Mouse (Mus musculus) heart, embryonic 16.5 days (tissue): Measurements from ENCODE around the gene Bank1. TPM values are rescaled to one million over a fixed set of nuclear protein-coding genes. Genes with fewer than 3 reads are reported as not detected.

Source experiments
- ATAC-seq: fragments of 200-750 bp; cut with Nextera tagmentation; replicated peaks from 2 replicates; pipeline ENCODE4 v1.8.0; 2017; ENCODE audit warnings: moderate number of reproducible peaks; ENCODE audit not compliant: insufficient read depth, low FRiP score; ENCODE audit errors: extremely low read depth
- H3K27ac ChIP-seq: fragments of 300-500 bp; sonication (generic); 2 replicates; pipeline ENCODE4 v1.5.1; 2014; ENCODE audit warnings: mild to moderate bottlenecking, low read length, control low read depth, moderate library complexity
- H3K27me3 ChIP-seq: fragments of 300-500 bp; sonication (generic); 2 replicates; pipeline ENCODE4 v1.6.1; 2014; ENCODE audit warnings: low read length, mixed read lengths; ENCODE audit not compliant: control insufficient read depth, insufficient read depth
- H3K36me3 ChIP-seq: fragments of 300-500 bp; sonication (generic); 2 replicates; pipeline ENCODE4 v1.6.1; 2014; ENCODE audit not compliant: control insufficient read depth, insufficient read depth
- H3K4me1 ChIP-seq: fragments of 300-500 bp; sonication (generic); 2 replicates; pipeline ENCODE4 v1.6.1; 2014; ENCODE audit warnings: low read length, mixed read lengths; ENCODE audit not compliant: control insufficient read depth, insufficient read depth
- H3K4me2 ChIP-seq: fragments of 300-500 bp; sonication (generic); 2 replicates; pipeline ENCODE4 v1.6.1; 2014; ENCODE audit warnings: low read depth, mild to moderate bottlenecking, control low read depth, low read length
- H3K4me3 ChIP-seq: fragments of 300-500 bp; sonication (generic); 2 replicates; pipeline ENCODE4 v1.5.1; 2014; ENCODE audit warnings: mild to moderate bottlenecking, control low read depth, low read length
- H3K9ac ChIP-seq: fragments of 300-500 bp; sonication (generic); 2 replicates; pipeline ENCODE4 v1.6.1; 2014; ENCODE audit warnings: low read length, control low read depth
- H3K9me3 ChIP-seq: fragments of 300-500 bp; sonication (generic); replicated peaks from 2 replicates; pipeline ENCODE4 v1.6.1; 2016; ENCODE audit warnings: low read length; ENCODE audit not compliant: control insufficient read depth
- WGBS: fragments of 180-500 bp; shearing (Covaris S2); extraction: QIAGEN DNeasy Blood & Tissue Kit; methylation state at CpG from one replicate; pipeline ENCODE4 v1.1.7; 2014; 5-methylcytosine and 5-hydroxymethylcytosine counted together
- polyA plus RNA-seq: library from polyadenylated mRNA; unstranded; fragments of >200 nt; fragmentation: Nextera tagmentation; extraction: Ambion mirVana; gene quantifications from 2 replicates; pipeline ENCODE4 v1.2.1, GENCODE M21; 2015

Bank1 gene
- 0.42 and 0.68 TPM in 2 replicates for polyA plus RNA-seq

- no peak within 1 kb of the TSS for H3K4me3 ChIP-seq
- ATAC-seq = no peak
- H3K9ac ChIP-seq = no peak within 1 kb of the TSS
These were observed at the start of gene Bank1 for GRCm38 (mm10) chr3:136325783-136326182. Gene Bank1, minus strand, starts transcription at chr3:136326066.

GRCm38 (mm10) chr3:136369916-136370315 is 44.0 kb upstream of the Bank1 start:
- no peak overlapping the region for H3K9ac ChIP-seq
- no peaks in the 10 kb centered on the region for H3K9me3 ChIP-seq
- no peaks in the 10 kb centered on the region for H3K4me1 ChIP-seq
- ATAC-seq = no peak
- no peaks in the 10 kb centered on the region for H3K27me3 ChIP-seq
- no peak overlapping the region for H3K4me3 ChIP-seq
- H3K36me3 ChIP-seq = no peaks in the 10 kb centered on the region
- H3K4me2 ChIP-seq = no peak overlapping the region
- H3K27ac ChIP-seq = no peak overlapping the region
- WGBS = 69% methylated on average over 11 of the region's 11 CpGs

More at GRCm38 (mm10) chr3:136325783-136326182, at the start of gene Bank1:
- H3K27me3 ChIP-seq = no peaks in the 10 kb centered on the region
- H3K4me2 ChIP-seq = no peak within 1 kb of the TSS
- H3K9me3 ChIP-seq = no peaks in the 10 kb centered on the region
- no peak within 1 kb of the TSS for H3K27ac ChIP-seq
- 63% methylated on average over 5 of the region's 5 CpGs for WGBS
- no peaks in the 10 kb centered on the region for H3K4me1 ChIP-seq
- no peaks in the 10 kb centered on the region for H3K36me3 ChIP-seq

GRCm38 (mm10) chr3:136369466-136369865 is 43.6 kb upstream of the Bank1 start:
- Histone ChIP-seq H3K27ac (no peak overlapping the region), H3K9ac (no peak overlapping the region), H3K4me2 (no peak overlapping the region), H3K4me1 (no peaks in the 10 kb centered on the region), H3K27me3 (no peaks in the 10 kb centered on the region), H3K4me3 (no peak overlapping the region), H3K36me3 (no peaks in the 10 kb centered on the region), H3K9me3 (no peaks in the 10 kb centered on the region)
- 75% methylated on average over 9 of the region's 9 CpGs for WGBS
- ATAC-seq = no peak

GRCm38 (mm10) chr3:136368505-136368999 is 42.7 kb upstream of the Bank1 start:
- H3K27ac ChIP-seq = no peak overlapping the region
- 75% methylated on average over 4 of the region's 4 CpGs for WGBS
- H3K36me3 ChIP-seq = no peaks in the 10 kb centered on the region
- H3K9ac ChIP-seq = no peak overlapping the region
- no peak overlapping the region for H3K4me3 ChIP-seq
- H3K4me1 ChIP-seq = no peaks in the 10 kb centered on the region
- ATAC-seq = no peak
- H3K4me2 ChIP-seq = no peak overlapping the region
- no peaks in the 10 kb centered on the region for H3K9me3 ChIP-seq
- H3K27me3 ChIP-seq = no peaks in the 10 kb centered on the region

GRCm38 (mm10) chr3:136349690-136350089 is 23.8 kb upstream of the Bank1 start:
- Histone ChIP-seq H3K9ac (no peak overlapping the region), H3K4me2 (no peak overlapping the region), H3K27ac (no peak overlapping the region), H3K4me1 (no peaks in the 10 kb centered on the region), H3K27me3 (no peaks in the 10 kb centered on the region), H3K9me3 (no peaks in the 10 kb centered on the region), H3K4me3 (no peak overlapping the region), H3K36me3 (no peaks in the 10 kb centered on the region)
- 73% methylated on average over 7 of the region's 7 CpGs for WGBS
- no peak for ATAC-seq

GRCm38 (mm10) chr3:136348611-136349010 is 22.7 kb upstream of the Bank1 start:
- no peak overlapping the region for H3K27ac ChIP-seq

GRCm38 (mm10) chr3:136347277-136347676 is 21.4 kb upstream of the Bank1 start:
- 65% methylated on average over 1 of the region's 1 CpGs for WGBS
- H3K9me3 ChIP-seq = no peaks in the 10 kb centered on the region
- no peak overlapping the region for H3K4me3 ChIP-seq
- ATAC-seq = no peak
- no peak overlapping the region for H3K27ac ChIP-seq
- no peak overlapping the region for H3K4me2 ChIP-seq
- no peaks in the 10 kb centered on the region for H3K36me3 ChIP-seq
- H3K27me3 ChIP-seq = no peaks in the 10 kb centered on the region
- no peak overlapping the region for H3K9ac ChIP-seq
- H3K4me1 ChIP-seq = no peaks in the 10 kb centered on the region

More at GRCm38 (mm10) chr3:136348611-136349010, 22.7 kb upstream of the Bank1 start:
- H3K36me3 ChIP-seq = no peaks in the 10 kb centered on the region
- no peak overlapping the region for H3K4me2 ChIP-seq
- H3K9me3 ChIP-seq = no peaks in the 10 kb centered on the region
- no peaks in the 10 kb centered on the region for H3K27me3 ChIP-seq
- no peak overlapping the region for H3K4me3 ChIP-seq
- WGBS = 46% methylated on average over 1 of the region's 1 CpGs
- no peaks in the 10 kb centered on the region for H3K4me1 ChIP-seq
- no peak for ATAC-seq
- H3K9ac ChIP-seq = no peak overlapping the region

- Histone ChIP-seq H3K27me3 (no peaks in the 10 kb centered on the region), H3K27ac (no peak overlapping the region), H3K4me2 (no peak overlapping the region), H3K4me1 (no peaks in the 10 kb centered on the region), H3K9me3 (no peaks in the 10 kb centered on the region), H3K4me3 (no peak overlapping the region), H3K9ac (no peak overlapping the region), H3K36me3 (no peaks in the 10 kb centered on the region)
- no peak for ATAC-seq
- 87% methylated on average over 2 of the region's 2 CpGs for WGBS
These were observed 16.0 kb upstream of the Bank1 start for GRCm38 (mm10) chr3:136341911-136342310.

GRCm38 (mm10) chr3:136339896-136340295 is 14.0 kb upstream of the Bank1 start:
- no peaks in the 10 kb centered on the region for H3K27me3 ChIP-seq
- H3K4me3 ChIP-seq = no peak overlapping the region
- H3K36me3 ChIP-seq = no peaks in the 10 kb centered on the region
- 72% methylated on average over 2 of the region's 2 CpGs for WGBS
- no peak overlapping the region for H3K4me2 ChIP-seq
- no peak overlapping the region for H3K9ac ChIP-seq
- no peak overlapping the region for H3K27ac ChIP-seq
- no peaks in the 10 kb centered on the region for H3K4me1 ChIP-seq
- H3K9me3 ChIP-seq = no peaks in the 10 kb centered on the region
- ATAC-seq = no peak
